Mouse (Mus musculus) frontal cortex, adult (tissue): Measurements from ENCODE around the gene Lrrc37a.
"Not testable (repeated sequence)": the region's sequence is repeated elsewhere in the genome, so short reads cannot be mapped to it uniquely, and the experiment has no call there.

Experiments
- ATAC-seq: cut with Nextera tagmentation; 2 replicates; pipeline ENCODE4 v1.9.2; 2017; ENCODE audit warnings: mild to moderate bottlenecking, moderate library complexity, mixed read lengths; ENCODE audit not compliant: low TSS enrichment

Lrrc37a gene

GRCm38 (mm10) chr11:103504497-103504896 lies at the start of gene Lrrc37a:
TSS of gene Lrrc37a (minus strand) at chr11:103504597.
- no peak for ATAC-seq

DNA sequence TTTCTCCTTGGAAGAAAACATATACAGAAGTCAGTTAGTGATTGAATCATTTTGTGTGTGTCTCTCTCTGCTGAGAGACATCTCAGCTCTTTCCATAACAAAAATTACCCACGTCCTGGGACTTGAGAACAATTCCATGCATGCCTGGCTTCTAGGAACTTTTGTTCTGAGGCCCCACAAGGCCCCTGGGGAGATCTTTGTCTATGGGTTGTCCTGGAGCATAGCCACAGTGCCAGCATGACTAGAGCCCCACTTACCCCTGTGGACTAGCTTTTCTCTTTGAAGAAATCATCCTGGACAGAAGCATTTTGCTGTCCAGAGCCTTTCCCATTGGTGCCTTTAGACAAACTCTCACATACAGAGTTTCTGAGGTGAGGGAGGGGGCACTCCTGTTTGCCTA lies 30.6 kb upstream of the Lrrc37a start:
- ATAC-seq, result not testable (repeated sequence)

DNA sequence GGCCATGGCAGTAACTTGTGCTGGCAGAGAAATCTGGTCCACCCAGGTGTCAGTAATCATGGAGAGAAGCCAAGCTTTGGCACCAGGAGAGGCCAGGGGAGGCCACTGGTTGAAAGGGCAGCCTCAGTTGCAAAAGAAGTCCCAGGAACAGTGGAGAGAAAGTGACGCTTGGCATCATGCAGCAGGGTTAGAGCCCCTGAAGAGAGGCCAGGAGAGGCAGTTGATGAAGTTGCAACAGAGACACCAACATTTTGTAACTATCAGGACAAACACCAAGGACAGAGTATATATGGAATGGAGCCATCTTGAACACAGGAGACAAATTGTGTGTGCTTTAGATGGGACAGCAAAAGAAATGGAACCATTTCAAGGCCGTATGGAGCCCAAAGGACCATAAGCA lies 7.7 kb upstream of the Lrrc37a start:
- ATAC-seq, result no peak

DNA sequence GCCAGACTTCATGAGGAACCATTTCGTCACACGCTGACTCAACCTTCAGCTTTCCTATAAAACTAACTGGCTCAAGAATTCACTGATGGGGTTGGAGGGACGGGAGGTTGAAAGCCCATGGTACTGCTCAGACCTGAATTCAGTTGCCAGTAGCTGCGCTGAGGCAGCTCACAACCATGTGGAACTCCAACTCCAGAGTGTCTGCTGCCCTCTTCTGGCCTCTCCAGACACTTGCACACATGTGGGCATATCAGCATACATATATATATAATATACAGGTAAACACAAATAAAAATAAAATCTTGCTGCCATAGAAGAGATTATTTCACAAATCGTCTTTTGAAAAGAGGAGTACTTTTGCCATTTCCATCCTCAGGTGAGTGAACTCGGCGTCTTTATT lies 40.0 kb downstream of the Lrrc37a start:
- ATAC-seq, result no peak

DNA sequence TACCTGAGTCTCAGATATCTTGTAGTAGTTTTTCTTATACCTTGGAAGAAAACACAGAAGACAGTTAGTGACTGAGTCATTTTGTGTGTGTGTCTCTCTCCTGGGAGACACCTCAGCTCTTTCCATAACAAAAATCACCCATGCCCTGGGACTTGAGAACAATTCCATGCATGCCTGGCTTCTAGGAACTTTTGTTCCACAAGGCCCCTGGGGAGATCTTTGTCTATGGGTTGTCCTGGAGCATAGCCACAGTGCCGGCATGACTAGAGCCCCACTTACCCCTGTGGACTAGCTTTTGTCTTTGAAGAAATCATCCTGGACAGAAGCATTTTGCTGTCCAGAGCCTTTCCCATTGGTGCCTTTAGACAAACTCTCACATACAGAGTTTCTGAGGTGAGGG lies 53.3 kb downstream of the Lrrc37a start:
- not testable (repeated sequence) for ATAC-seq

- ATAC-seq, result not testable (repeated sequence)
Measured at GRCm38 (mm10) chr11:103449721-103450120, 54.7 kb downstream of the Lrrc37a start.

- ATAC-seq, result no peak
Measured at GRCm38 (mm10) chr11:103443678-103444077, 60.7 kb downstream of the Lrrc37a start.

DNA sequence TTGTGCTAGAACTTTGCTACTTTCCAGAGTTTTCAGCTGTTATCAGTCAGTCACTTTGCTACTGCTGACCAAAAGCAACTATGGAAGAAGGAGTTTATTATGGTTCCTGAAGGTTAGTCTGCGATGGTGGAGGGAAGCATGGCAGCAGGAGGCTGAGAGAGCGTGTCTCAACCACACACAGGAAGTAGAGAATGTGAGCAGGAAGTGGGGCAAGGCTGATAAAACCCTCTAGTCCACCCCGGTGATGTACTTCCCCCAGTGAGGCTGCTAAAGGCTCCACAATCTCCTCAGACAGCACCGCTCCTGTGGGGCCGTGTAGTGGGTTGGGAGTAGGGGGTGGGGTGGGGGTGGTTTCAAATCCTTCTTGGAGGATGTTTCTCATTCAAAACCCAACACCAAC lies 68.1 kb downstream of the Lrrc37a start:
- no peak for ATAC-seq

GRCm38 (mm10) chr11:103425031-103425430 lies 79.4 kb downstream of the Lrrc37a start:
- ATAC-seq, result no peak

GRCm38 (mm10) chr11:103419667-103420066 lies 84.7 kb downstream of the Lrrc37a start:
- ATAC-seq, result no peak

DNA sequence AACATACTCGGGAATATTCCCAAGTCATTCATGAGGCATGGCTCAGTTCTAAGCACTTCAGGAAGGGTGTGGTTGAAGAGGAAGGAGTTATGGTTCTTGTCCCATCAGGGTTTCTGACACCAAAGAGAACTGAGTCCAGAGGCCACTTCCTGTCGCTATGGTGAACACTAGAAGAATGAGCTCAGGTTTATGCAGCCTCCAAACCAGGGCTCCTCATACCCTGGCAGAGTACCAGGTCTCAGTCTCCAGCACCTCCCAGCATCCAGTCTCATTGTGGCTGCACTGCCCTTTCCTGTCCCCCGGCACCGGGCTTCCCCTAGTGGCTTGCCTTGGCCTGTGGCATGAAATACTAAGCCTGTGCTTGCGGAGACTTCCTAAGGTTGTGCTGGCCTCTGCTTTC lies 85.2 kb downstream of the Lrrc37a start:
- ATAC-seq, result no peak

GRCm38 (mm10) chr11:103413516-103413915 lies 90.9 kb downstream of the Lrrc37a start:
- ATAC-seq, result no peak

GRCm38 (mm10) chr11:103412950-103413423 lies 91.4 kb downstream of the Lrrc37a start:
- ATAC-seq, result no peak; the same call in none of the 2 replicates

DNA sequence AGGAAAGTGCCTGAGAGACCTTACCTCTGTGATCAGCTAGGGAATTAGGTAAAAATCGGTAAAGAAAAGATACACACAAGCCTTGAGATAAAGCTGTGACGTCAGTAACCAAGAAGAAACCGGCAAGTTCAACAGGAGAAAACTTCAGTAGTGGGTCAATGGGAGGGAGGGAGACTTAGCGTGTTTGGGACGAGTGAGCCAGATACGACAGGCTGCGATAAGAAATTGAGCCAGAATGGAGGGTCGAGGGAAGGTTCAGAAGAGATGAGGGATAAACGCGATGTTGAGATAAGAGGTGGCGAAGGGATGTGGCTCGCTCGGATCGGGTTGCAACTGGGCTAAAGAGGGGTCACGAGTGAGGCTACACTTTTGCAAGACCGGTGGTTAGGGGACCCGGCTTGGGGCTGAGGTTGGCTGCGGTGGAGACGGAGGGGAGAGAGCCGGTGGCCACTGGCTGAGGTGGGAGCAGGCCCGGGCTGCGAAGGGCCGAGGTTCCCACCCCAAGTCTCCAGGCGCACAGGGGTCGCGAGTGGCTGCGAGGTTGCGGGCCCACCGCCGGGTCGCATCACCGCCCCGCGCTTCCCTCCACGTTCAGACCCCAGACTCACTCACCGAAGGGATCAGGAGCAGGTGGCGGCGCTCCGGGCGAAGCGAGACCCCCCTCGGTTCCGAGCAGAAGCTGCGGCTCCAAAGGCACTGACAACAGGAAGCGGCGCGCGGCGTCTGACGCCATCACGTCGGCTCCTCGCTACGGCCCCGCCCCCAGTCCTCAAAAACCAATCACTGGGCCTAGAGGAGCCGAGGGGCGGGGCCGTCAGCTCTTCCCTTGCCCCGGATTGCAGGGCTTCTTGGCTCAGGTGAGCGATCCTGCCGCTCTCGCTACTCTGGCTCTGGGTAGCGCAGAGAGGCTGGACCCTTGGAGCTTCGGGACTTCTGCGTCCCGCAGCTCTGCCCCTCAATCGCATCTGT lies 92.1 kb downstream of the Lrrc37a start, which contains the start of gene Plekhm1:
Gene Plekhm1 (minus strand): TSS at position 707 of the 969 bp plus-strand sequence.
- ATAC-seq, result peak; percentile 99

- no peak for ATAC-seq
Measured at GRCm38 (mm10) chr11:103411301-103411700, 93.1 kb downstream of the Lrrc37a start.

- ATAC-seq, result no peak
Measured at GRCm38 (mm10) chr11:103408880-103409279, 95.5 kb downstream of the Lrrc37a start.

GRCm38 (mm10) chr11:103407136-103407535 lies 97.3 kb downstream of the Lrrc37a start:
- ATAC-seq, result not testable (repeated sequence)

GRCm38 (mm10) chr11:103406551-103406950 lies 97.8 kb downstream of the Lrrc37a start:
- no peak for ATAC-seq

- ATAC-seq, result no peak
Measured at GRCm38 (mm10) chr11:103405814-103406213, 98.6 kb downstream of the Lrrc37a start.

- no peak for ATAC-seq
Measured at GRCm38 (mm10) chr11:103404618-103405017, 99.8 kb downstream of the Lrrc37a start.

GRCm38 (mm10) chr11:103403776-103404175 lies 100.6 kb downstream of the Lrrc37a start:
- ATAC-seq, result no peak

DNA sequence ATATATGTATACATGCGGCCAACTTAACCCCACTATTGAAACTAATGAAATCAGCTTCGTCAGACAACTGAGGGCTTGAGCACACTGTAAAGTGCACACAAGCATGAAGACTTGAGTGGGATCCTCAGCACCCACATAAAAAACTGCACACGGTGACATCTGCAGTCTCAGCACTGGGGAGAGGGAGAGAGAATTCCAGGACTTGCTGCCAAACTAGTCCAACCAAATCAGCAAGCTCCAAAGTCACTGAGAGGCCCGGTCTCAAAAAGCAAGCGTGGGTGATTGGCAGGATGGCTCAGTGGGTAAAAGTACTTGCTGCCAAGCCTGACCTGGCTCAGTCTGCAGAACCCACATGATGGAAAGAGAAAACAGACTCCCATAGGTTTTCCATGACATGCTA lies 101.7 kb downstream of the Lrrc37a start:
- ATAC-seq, result peak; percentile 94

DNA sequence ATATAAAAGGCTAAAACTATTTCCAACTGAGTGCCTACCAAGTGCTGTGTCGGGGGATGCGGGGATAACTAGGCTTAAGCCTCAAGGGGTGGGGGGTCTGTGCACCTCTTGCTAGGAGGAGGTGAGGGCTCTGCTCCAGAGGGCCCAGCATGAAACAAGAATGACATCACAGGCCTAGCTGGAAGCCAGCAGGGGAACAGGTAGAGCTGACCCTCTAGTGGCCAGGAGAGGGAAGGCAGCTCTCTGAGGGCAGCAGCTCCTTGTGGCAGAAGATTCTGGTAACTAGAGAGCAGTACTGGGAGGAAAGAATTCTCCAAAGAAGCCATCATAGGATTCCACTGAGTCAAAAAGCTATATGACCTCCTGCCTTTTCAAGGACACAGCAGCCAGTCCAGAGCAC lies 102.2 kb downstream of the Lrrc37a start:
- ATAC-seq, result peak; percentile 78
